Comparison of ENCODE assay signal across 15 mouse cellular contexts in genomic region chr4:139697755-139698154, GRCm38 (mm10). TPM values are rescaled to one million over a fixed set of nuclear protein-coding genes. Genes with fewer than 3 reads are reported as not detected.
DNase-seq lines count a peak whose midpoint lies in the region; ATAC-seq and TF ChIP-seq lines count a peak whose summit lies in the region.
"Had no signal": no experiment of that assay in that cellular context is flagged by ENCODE, and none has a peak within 500 bp of the region (broad histone marks: within the 10 kb centered on the region; RNA-seq: fewer than 3 reads in every experiment).

No protein-coding gene starts in this region.

- no peak overlapping the region for H3K4me3 ChIP-seq in gastrocnemius, adult 2 months
- no peak overlapping the region for H3K4me3 ChIP-seq in midbrain, embryonic 11.5 days (ENCODE audit: low read depth, low read length)
- H3K4me3 ChIP-seq in midbrain, embryonic 13.5 days (replicated peaks), result no peak overlapping the region
- no peak overlapping the region for H3K4me3 ChIP-seq in limb, embryonic 15.5 days
- H3K4me3 ChIP-seq: heart, embryonic 13.5 days had no signal

- H3K4me2 ChIP-seq in midbrain, embryonic 11.5 days, result no peak overlapping the region
- H3K4me2 ChIP-seq in midbrain, embryonic 13.5 days (replicated peaks), result no peak overlapping the region
- H3K4me2 ChIP-seq in limb, embryonic 15.5 days, result no peak overlapping the region
- H3K4me2 ChIP-seq: heart, embryonic 13.5 days had no signal

- no peak for TF ChIP-seq CTCF in gastrocnemius, adult 2 months (IDR thresholded peaks at IDR 0.05)

- 0 out of 2 replicates have a peak, but pooled peaks have one; percentile 46 for ATAC-seq in midbrain, embryonic 11.5 days (ENCODE audit: low FRiP score)
- ATAC-seq in midbrain, embryonic 13.5 days, result no peak
- 0 out of 2 replicates have a peak, but pooled peaks have one; percentile 50 for ATAC-seq in limb, embryonic 15.5 days (ENCODE audit: insufficient number of reproducible peaks, low FRiP score, low TSS enrichment, low read depth)
- ATAC-seq: liver, postnatal 0 days had no signal

- intact Hi-C loops in gastrocnemius, adult 2 months (cut with DNase I), result no loop called here

- peak; percentile 43 for DNase-seq in gastrocnemius, adult 2 months
- DNase-seq in gastrocnemius, adult 18-20 months (ENCODE audit: low spot score), result no peak
- DNase-seq in midbrain, embryonic 11.5 days (ENCODE audit: low spot score, missing footprints), result peak; percentile 86
- no peak for DNase-seq in layer of hippocampus, postnatal 25 days (ENCODE audit: extremely low spot score in 1 of 2, low spot score in 1 of 2)
- no peak for DNase-seq in adrenal gland, adult 8-10 months
- DNase-seq in T-cell, adult 2 months (ENCODE audit: low spot score), result no peak
- DNase-seq: adrenal gland, postnatal 25 days; liver, postnatal 0 days had no signal

- no peaks in the 10 kb centered on the region for H3K9me3 ChIP-seq in midbrain, embryonic 11.5 days (ENCODE audit: control insufficient read depth, low read length)
- H3K9me3 ChIP-seq in midbrain, embryonic 13.5 days, result no peaks in the 10 kb centered on the region
- H3K9me3 ChIP-seq in limb, embryonic 15.5 days, result no peaks in the 10 kb centered on the region
- H3K9me3 ChIP-seq: heart, embryonic 13.5 days had no signal

- peak overlapping the region; percentile 27; the same call in 1 of the 2 replicates for H3K9ac ChIP-seq in midbrain, embryonic 11.5 days (ENCODE audit: low read length)
- H3K9ac ChIP-seq in midbrain, embryonic 13.5 days (replicated peaks), result no peak overlapping the region
- no peak overlapping the region for H3K9ac ChIP-seq in limb, embryonic 15.5 days
- H3K9ac ChIP-seq: heart, embryonic 13.5 days; liver, postnatal 0 days had no signal

- no peaks in the 10 kb centered on the region; the same call in 1 of the 2 replicates for H3K27me3 ChIP-seq in midbrain, embryonic 11.5 days (ENCODE audit: control insufficient read depth, insufficient read depth, low read length)
- H3K27me3 ChIP-seq in midbrain, embryonic 13.5 days, result peaks cover 29% of the 10 kb centered on the region
- H3K27me3 ChIP-seq in limb, embryonic 15.5 days, result peaks cover 8% of the 10 kb centered on the region; the same call in 1 of the 2 replicates

- WGBS in midbrain, embryonic 11.5 days, result 6% methylated on average over 9 of the region's 9 CpGs
- WGBS in midbrain, embryonic 13.5 days, result 7% methylated on average over 9 of the region's 9 CpGs
- 5% methylated on average over 9 of the region's 9 CpGs for WGBS in limb, embryonic 15.5 days

- no peak overlapping the region for H3K27ac ChIP-seq in gastrocnemius, adult 2 months
- H3K27ac ChIP-seq in midbrain, embryonic 11.5 days (ENCODE audit: low read depth, low read length), result no peak overlapping the region
- no peak overlapping the region for H3K27ac ChIP-seq in midbrain, embryonic 13.5 days
- H3K27ac ChIP-seq in limb, embryonic 15.5 days, result no peak overlapping the region; the same call in 1 of the 2 replicates
- H3K27ac ChIP-seq: heart, embryonic 13.5 days had no signal

- H3K36me3 ChIP-seq in midbrain, embryonic 11.5 days (ENCODE audit: control insufficient read depth, insufficient read depth, low read length), result no peaks in the 10 kb centered on the region
- no peaks in the 10 kb centered on the region for H3K36me3 ChIP-seq in midbrain, embryonic 13.5 days
- no peaks in the 10 kb centered on the region for H3K36me3 ChIP-seq in limb, embryonic 15.5 days
- H3K36me3 ChIP-seq: heart, embryonic 13.5 days had no signal

- peaks cover 14% of the 10 kb centered on the region for H3K4me1 ChIP-seq in midbrain, embryonic 11.5 days (ENCODE audit: control insufficient read depth, insufficient read depth, low read length)
- peaks cover 9% of the 10 kb centered on the region for H3K4me1 ChIP-seq in midbrain, embryonic 13.5 days (replicated peaks)
- H3K4me1 ChIP-seq in limb, embryonic 15.5 days, result peaks cover 8% of the 10 kb centered on the region

RNA-seq across cellular contexts. Expression of gene Tas1r2, which starts 44.4 kb away (rescaled TPM):
- total RNA-seq in gastrocnemius, adult 2 months (2021), result not detected
- not detected for total RNA-seq in gastrocnemius, adult 18-20 months (2021)
- polyA plus RNA-seq in midbrain, embryonic 11.5 days (2014; fragmentation: Nextera tagmentation; extraction: Ambion mirVana), result not detected in 2 replicates
- not detected in 2 replicates for polyA plus RNA-seq in midbrain, embryonic 13.5 days (2015; fragmentation: Nextera tagmentation; extraction: Ambion mirVana)
- polyA plus RNA-seq in limb, embryonic 15.5 days (2015; fragmentation: Nextera tagmentation; extraction: Ambion mirVana), result 0.07 and 0.08 TPM in 2 replicates
- not detected for total RNA-seq in layer of hippocampus, postnatal 25 days (2021)
- total RNA-seq in adrenal gland, adult 8-10 months (2022), result not detected
- total RNA-seq: adrenal gland, postnatal 25 days; left cerebral cortex, postnatal 36 days had no signal
- polyA plus RNA-seq: forebrain, embryonic 11.5 days; heart, embryonic 13.5 days; large intestine, adult 2 months; liver, postnatal 0 days; spleen, adult 2 months had no signal

Comparison
In these comparisons a context has a peak if more than half of its experiments do, and no peak if none do; other contexts are left out.
1. DNase-seq: peak in gastrocnemius, adult 2 months (single experiment) and midbrain, embryonic 11.5 days (single experiment); none in gastrocnemius, adult 18-20 months (single experiment), layer of hippocampus, postnatal 25 days (0 of 2), adrenal gland, adult 8-10 months (single experiment) and T-cell, adult 2 months (single experiment).